Mouse (Mus musculus) regulatory T cell (primary cell): ENCODE measurements at regions not wholly inside any gene's neighbourhood (a gene's known extent, or its start where the extent isn't known, plus 50 kb on each side); places are given as distances from the start of the nearest gene placed in this dataset.

ENCODE experiments used
- in situ Hi-C: fragments of 300-600 bp; cut with MboI, MseI; formaldehyde crosslinking; loops from one replicate; pipeline ENCODE4 v1.15.1; 2025; ENCODE audit warnings: high pct_unique_total_duplicates

DNA sequence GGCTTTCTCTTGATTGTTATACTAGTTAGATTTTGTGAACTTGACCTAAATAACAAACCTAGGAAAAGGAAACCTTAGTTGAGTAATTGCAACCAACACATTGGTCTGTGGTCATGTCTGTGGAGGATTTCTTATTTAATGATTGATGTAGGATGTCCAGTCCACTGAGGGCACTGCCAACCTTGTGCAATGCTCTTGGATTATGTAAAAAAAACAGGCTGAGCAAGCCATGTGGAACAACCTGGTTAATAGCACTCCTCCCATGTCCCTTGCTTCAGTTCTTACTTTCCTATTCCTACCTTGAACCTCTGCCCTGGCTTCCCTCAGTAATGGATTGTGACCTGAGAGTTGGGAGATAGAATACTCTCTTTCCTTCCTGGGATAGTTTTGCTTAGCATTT, 312.0 kb upstream of the Pappa start:
- in situ Hi-C loops, result no loop called here

DNA sequence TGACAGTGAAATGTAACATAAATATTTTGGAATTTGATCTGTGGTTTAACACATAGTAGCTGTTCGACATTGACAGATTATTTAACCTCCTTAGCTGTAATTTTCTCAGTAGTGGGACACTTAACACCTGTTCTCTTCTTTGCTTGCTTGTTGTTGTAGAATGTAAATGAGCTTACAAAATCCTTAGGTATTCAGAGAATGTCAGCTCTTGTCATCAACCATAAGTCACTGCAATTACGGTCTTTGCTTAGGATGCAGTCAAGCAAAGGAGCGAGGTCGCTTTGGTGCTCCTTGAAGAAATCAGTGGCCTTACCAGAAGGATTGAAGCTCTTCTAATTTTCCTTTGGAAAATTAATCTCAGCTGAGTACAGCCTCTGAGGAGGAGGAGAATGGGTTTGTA, 311.2 kb upstream of the Pappa start:
- in situ Hi-C loops, result no loop called here

- in situ Hi-C loops, result no loop called here
Measured at GRCm38 (mm10) chr4:64832882-64833281, 291.1 kb upstream of the Pappa start.

- in situ Hi-C loops, result no loop called here
Measured at GRCm38 (mm10) chr4:64874521-64874920, 249.5 kb upstream of the Pappa start.

DNA sequence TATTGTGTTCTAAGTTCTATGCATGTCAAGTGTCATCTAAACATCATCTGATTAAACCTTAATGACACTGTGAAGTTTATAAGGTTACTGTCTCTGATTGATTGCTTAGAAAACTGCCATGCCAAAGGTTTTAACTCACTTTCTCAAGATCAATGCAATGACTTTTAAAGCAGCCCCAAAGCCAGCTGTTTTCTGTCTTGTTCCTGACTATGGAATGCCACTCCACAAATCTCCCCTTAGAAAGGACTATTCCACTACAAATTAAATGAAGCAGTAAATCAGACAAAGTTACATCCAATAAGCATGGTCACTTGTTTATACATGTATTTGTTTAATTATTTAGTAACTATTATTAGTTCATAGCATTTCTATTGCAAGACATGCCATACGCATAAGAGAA, 247.1 kb upstream of the Pappa start:
- in situ Hi-C loops, result no loop called here

DNA sequence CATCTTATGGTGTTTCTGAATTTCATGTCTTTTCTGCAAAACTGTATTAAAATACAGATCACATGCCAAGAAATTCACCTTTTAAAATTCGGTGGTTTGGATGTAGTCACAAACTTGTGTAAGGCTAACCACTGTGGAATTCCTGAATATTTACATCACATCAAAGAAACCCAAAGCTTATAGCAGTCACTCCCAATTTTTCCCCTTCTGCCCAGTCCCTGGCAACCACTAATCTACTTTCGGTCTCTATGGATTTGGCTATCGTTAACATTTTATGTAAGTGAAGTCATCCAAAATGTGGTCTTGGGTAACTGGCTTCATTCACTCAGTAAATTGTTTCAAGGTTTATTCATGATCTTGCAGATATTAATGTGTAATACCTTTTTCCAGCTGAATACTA, 226.0 kb upstream of the Pappa start:
- in situ Hi-C loops, result no loop called here

DNA sequence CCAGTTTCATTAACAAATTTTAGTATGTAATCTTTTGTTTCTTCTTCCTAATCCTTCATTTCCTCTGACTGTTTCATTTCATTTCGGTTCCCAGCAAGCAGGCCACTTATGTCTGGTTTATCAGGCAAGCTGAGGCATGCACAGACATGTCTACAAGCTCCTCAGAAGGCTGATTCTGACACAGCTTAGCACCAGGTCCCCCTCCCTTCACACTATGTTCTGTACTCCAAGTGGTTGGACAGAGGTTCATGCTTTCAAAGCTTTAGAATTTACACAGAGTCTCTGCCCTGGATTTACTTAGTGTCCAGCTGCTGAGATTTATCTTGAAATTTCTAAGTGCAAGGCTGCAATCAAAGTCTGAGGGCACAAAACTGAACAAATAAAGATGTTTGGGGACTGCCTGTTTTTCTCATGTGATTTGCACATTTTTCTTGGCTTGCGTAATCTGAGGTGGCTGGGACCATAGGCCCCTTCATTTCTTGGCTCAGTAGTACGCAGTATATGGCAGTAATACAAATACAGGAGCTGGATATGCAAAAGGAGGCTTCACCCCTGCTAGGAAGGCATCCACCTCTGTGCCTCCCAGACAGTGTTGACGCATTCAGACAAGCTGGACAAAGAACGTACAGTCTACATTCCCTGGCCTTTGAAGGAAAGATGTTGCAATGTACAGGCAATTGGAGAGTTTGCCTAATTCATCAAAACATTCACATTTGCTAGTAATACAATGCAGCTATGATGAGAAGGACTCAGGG, 222.7 kb upstream of the Pappa start:
- in situ Hi-C loops, result no loop called here

- in situ Hi-C loops, result no loop called here
Measured at GRCm38 (mm10) chr4:64923751-64924150, 200.2 kb upstream of the Pappa start.

DNA sequence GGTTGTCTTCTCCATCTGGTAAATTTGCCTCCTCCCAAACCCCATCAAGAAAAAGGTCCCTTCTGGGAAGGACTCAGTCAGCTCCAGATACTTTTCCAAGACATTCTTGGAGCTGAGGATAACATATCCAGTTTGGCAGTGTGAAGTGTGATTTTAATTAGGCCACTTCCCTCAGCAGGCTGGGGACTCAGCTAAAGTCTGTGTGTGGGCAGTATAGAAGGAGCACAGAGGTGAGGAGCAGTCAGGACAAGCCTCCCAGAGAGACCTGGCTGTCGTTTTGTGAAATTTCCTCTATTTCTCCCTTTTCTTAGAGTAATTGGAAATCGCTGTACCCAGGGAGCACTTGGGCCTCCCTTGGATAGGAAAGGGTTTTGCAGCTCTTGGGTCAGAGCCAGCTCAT, 195.4 kb upstream of the Pappa start:
- in situ Hi-C loops, result no loop called here

DNA sequence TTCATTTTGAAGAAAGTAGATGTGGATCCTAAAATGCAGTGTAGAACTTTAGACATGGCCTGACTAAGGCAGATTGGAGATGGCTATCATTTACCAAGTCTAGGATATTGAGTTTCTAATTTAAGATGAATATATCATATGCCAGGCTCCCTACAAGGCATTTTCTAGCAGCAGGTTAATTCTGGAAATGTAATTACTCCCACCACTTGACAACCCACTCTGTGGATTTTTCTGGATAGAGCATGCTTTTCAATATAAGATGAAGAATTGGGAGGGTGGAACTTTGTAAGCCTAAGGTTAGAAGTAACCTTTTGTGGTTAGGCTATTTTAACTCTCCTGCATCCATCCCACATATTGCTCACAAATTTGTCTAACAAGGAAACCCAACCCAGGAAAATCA, 178.4 kb upstream of the Pappa start:
- in situ Hi-C loops, result no loop called here

DNA sequence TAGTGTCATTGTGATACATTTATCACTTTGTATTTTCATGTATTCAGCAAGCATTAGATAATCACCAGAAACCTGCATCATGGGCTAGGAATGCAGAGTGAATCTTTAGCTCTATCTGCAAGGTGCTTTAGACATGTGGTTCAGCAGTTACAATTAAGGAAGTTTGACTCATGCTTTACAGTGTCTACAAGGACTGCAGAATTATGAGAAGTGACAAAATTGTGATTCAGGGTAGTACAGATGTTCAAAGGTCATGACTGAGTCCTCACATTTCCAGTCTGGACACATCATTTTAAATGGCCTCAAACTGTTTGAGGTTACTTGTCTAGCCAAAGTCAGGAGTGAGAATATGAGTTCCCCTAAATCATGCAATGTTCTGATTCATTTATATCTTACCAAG, 171.3 kb upstream of the Pappa start:
- in situ Hi-C loops, result no loop called here

DNA sequence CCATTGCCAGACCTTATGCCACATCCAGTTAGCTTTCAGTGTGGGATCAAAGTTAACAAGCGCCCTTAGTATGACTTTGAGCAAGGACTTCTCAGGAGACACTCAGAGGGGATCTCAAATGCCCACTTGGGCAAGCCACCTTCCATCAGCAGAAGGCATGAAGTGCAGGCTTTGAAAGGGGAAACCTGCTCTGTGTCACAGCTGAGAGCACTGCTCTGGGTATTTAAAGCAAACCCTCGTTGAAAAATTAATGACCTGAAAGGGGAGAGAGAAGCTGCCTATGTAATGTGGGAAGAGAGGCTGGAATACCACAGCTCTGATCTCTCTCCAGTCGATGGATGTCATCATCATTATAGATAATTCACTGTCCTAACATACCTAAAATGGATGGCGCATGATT, 165.1 kb upstream of the Pappa start:
- in situ Hi-C loops, result no loop called here

DNA sequence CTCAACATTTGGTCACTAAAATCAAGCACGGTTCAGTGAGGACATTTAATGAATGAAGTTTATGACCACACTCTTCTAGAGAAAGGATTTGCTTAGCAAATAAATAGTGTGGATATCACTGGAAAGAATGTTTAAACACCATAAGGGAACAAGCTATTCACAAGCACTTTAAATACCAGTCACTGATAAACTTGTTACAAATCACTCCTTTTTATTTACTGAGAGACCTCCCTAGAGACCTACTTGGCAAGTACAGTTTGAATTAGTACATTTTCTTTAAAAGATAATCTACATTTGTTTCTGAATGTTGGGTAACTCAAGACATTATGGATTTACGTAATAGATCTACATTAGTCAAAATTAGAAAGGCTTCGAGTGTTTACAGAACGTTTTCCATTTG, 162.2 kb upstream of the Pappa start:
- in situ Hi-C loops, result no loop called here
